Mouse (Mus musculus) layer of hippocampus, adult 11-12 months (tissue): ENCODE data around the gene Mastl.

Source experiments
- DNase-seq: peaks from one replicate; pipeline ENCODE4 v3.0.0; 2022; ENCODE audit warnings: low spot score

Gene Mastl

DNA sequence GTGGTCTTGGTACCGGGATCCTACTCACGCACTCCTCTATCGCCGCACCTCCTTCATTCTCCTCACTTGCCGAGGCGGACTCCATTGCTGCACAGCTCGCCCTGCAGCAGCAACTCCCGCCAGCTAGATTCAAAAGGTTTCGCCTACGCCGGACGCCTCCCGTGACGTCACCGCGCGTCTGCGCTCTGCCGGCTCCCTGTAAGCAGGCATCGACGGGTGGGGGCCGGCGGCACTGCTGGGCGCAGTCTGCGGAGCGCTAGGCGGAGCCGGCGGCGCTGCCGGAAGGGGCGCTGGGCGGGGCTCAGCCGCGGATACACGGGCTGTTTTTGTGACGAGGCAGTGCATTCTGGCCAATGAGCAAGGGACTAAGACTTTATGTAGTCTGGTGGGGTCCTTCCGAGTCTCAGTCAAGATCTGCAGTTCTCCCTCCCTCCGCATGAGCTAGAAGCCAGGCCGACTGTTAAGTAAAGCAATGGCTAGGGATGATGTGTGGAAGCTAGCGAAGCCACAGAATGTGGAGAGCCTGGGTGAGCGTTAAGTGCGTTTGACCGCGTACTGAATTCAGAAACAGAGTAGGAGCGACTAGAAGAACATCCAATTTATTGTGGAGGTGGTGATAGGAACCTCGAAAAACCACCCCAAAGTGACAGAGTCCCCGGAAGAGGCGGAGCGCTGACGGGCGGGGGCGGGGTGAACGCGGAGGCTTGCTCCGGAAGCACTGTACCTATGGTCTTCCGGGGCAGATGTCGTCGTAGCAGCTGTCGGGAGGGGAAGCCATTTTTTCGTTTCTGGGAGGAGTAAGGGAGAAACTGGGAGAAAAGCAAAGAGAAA is at the start of gene Mastl, which contains the start of gene Yme1l1:
Gene Mastl (minus strand): TSS at position 248 of the 831 bp plus-strand sequence.
Gene Yme1l1 (plus strand): TSS at position 593 of the 831 bp plus-strand sequence.
- DNase-seq = peak; percentile 98

GRCm38 (mm10) chr2:23202900-23203670 is 47.3 kb upstream of the Mastl start:
- no peak for DNase-seq

- DNase-seq = no peak
Measured at GRCm38 (mm10) chr2:23201034-23201433, 45.2 kb upstream of the Mastl start.

DNA sequence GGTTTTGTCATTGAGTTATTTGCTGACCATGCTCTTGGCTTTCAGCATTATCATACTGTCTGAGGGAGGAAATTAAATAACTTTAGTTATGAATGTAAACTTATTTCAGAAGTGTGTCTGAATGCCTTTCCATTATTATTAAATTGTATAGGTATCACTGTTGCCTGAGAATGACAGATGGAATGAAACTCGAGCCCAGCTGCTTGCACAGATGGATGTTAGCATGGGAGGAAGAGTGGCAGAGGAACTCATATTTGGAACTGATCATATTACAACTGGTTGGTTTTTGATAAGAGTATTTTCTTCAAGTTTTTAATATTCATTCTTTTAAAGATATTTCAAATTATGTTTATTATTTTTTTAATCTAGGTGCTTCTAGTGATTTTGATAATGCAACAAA is 38.5 kb upstream of the Mastl start:
- peak; percentile 37 for DNase-seq

DNA sequence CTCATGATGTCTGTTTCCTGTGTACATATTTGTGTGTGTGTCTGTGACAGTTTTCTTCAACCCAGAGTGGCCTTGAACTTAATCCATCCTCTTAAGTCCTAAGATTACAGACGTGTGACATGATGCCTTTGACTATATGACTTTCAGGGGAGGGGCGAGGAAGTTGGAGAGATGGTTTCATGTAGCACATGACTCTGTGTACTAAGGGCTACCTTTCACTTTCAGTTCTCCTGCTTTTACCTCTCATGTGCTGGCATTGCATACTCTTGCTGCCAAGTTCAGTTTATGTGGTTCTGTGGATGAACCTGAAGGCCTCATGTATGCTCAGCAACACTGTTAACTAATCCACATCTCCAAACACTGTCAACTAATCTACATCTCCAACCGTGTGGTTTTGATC is 16.5 kb upstream of the Mastl start:
- no peak for DNase-seq

- no peak for DNase-seq
Measured at GRCm38 (mm10) chr2:23156608-23157081, 821 bp upstream of the Mastl start.

DNA sequence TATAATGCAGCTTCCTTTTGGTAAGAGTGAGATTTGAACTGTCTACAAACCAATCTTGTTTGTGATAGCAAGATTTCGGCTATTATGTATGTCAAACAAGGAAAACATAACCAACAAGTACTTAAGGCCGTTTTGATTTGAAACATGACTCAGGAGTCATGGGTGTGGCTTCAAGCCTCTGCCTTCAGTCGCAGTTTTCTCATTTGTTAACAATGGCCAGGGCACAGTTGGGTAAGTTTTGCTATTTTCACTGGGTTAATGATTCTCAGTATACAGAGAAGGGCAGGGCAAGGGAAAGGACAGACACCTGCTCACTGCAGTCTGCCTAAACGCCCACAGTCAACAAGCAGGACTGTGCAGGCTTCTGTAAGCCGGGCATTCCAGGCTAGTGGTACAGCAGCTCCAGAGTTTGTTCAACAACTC is 614 bp downstream of the Mastl start:
- DNase-seq = no peak

GRCm38 (mm10) chr2:23119573-23119972 is 36.3 kb downstream of the Mastl start:
- DNase-seq = no peak

GRCm38 (mm10) chr2:23102266-23102665 is 53.6 kb downstream of the Mastl start:
- no peak for DNase-seq

- no peak for DNase-seq
Measured at GRCm38 (mm10) chr2:23097028-23097427, 58.8 kb downstream of the Mastl start.

DNA sequence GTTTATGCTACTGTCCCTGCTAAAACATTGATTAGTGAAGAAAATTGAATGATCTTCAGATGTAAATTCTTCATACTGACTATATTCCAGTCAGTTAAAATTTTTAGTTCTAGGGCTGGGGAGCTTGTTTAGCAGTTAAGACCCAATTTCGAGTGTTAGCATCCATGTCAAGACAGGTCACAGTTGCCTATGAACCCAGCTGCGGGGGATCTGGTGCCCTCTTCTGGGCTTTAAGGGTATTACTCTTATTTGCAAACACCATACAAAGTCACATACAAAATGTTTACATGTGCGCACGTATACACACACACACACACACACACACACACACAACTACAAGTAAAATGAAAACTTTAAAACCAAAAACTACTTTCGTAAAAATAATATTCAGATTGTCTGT is 63.6 kb downstream of the Mastl start:
- peak; percentile 12 for DNase-seq

GRCm38 (mm10) chr2:23084540-23084939 is 71.3 kb downstream of the Mastl start:
- no peak for DNase-seq

- no peak for DNase-seq
Measured at GRCm38 (mm10) chr2:23078588-23078987, 77.2 kb downstream of the Mastl start.

DNA sequence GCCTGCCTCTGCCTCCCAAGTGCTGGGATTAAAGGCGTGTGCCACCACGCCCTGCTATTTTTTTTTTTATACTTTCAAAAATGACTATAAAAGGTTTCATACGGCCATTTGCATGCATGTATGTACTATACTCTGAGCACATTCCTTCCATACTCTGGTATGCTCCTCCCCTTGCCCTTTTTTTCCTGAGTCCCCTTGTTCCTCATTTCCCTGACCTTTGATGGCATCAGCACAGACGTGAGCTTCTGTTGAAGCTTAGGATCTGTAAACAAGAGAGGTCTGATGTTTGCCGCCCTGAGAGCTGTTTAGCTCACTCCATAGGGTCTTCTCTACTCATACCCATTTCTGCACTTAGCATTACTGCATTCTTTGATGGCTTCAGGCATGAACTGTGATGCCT is 78.1 kb downstream of the Mastl start:
- no peak for DNase-seq

GRCm38 (mm10) chr2:23076783-23077182 is 79.0 kb downstream of the Mastl start:
- no peak for DNase-seq

DNA sequence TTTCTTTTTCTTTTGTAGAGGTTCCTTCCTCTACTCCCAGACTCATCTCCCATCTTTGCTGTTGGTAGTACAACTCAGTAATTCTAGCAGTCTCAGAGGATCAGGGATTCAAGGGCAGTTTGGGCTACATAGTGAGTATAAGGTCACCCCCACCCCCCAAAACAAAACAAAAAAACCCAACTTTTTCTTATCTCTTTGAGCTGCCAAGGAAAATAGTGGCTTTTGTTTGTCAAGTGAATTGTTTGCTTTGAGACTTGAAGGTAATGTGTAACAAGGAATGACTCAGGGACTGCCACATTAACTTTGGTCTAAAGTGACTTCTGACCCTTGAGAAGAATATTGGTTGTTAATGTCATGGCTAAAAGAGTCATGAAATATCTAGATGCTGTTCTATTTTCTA is 80.0 kb downstream of the Mastl start:
- DNase-seq = no peak

- DNase-seq = no peak
Measured at GRCm38 (mm10) chr2:23071406-23071805, 84.4 kb downstream of the Mastl start.

DNA sequence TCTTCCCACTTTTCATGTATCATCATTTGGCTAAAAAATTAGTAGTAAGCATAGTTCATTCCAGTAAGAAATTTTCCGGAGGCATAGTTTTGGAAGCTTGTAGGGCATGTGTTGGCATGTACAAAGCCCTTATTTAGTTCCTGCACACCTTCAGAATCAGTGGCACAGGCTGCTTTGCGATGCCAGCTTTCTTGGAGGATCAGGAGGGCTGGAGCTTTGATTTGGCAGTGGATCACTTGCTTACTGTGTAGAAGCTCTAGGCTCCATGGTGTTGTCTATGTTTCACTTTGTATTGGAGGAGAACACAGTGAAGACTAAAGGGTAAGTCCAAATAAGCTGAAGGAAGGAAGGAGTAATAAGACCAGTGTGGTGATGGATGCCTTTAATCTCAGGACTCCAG is 85.3 kb downstream of the Mastl start:
- no peak for DNase-seq

DNA sequence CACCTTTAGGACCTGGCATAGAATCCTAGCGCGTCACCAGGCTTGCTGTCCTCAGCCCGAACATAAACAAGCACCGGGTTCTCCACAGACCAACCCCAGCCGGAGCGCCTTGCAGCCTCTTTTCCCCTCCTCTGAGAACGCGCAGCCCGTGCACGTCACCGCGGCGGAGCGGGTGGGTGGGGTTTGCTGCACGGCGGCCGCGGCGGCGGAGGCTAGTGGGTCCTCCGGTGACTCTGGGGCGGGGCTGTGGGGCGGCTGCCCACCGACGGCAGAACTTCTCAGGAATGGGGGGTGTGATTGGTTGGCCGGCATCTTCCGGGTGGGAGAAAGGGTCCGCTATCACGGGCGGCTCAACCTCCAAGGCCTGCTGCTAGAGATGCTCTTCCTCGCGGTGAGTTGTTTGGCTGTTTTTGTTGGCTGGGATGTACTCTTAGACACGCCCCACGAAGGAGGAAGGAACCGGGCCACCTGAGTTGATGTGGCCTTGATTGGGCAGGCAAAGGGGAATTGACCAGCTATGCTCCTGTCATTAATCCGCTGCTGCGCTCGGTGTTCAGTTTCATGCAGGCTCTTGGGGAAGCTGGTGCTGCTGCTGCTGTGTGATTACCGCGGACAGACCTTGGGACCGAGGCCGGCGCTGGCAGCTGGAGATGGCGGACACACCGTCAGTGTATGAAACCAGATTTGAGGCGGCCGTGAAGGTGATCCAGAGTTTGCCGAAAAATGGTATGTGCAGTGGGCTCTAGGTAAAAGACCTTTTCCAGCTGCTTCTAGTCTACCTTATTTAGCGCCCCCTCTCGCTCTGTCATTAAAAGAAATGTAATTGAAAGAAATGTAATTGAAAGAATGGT is 86.7 kb downstream of the Mastl start:
- peak; percentile 94 for DNase-seq

GRCm38 (mm10) chr2:23068370-23068737 is 87.5 kb downstream of the Mastl start:
- DNase-seq = no peak

- peak; percentile 96 for DNase-seq
Measured at GRCm38 (mm10) chr2:23067552-23068369, 88.1 kb downstream of the Mastl start, which contains the start of gene Acbd5. Acbd5 (plus strand) TSS chr2:23068167.
